9 mouse cellular contexts compared by ENCODE assay signal in the genomic region with DNA sequence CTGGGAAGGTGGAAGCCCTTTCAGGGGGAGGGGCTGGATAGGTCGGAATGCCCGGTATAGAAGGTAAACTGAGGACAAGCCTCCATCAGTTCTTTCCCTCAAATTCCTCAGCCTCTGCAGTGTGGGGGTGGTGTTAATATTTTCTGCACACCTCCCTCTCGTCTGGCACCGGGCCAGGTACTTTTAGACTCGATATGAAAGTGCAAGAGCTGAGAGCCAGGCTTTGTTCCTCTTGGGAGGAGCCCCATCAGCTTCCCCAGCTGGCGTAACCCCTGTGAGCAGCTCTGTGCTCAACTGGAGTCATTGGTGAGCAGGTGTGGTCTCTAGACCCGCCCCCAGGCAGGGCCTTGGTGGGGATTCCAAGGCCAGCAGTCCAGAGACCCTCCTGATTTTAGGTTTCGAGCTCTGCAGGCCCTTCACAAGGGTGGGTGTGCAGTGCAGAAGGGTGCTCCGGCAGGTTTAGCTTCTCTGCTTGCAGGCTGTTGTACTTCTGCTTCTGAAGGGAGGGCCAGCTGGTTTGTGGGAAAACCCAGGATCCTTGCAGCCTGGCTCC. TPM values are rescaled to one million over a fixed set of nuclear protein-coding genes. Genes with fewer than 3 reads are reported as not detected.
DNase-seq lines count a peak whose midpoint lies in the region; ATAC-seq and TF ChIP-seq lines count a peak whose summit lies in the region.
"Had no signal": no experiment of that assay in that cellular context is flagged by ENCODE, and none has a peak within 500 bp of the region (broad histone marks: within the 10 kb centered on the region; RNA-seq: fewer than 3 reads in every experiment).

No protein-coding gene starts in this region.

- no peak for TF ChIP-seq CTCF in layer of hippocampus, adult 2 months (conservative IDR thresholded peaks at IDR 0.05)
- no peak for TF ChIP-seq CTCF in lung, embryonic 14.5 days (IDR thresholded peaks at IDR 0.05; ENCODE audit: low read depth)

- no peaks in the 10 kb centered on the region for H3K9me3 ChIP-seq in heart, embryonic 12.5 days (replicated peaks)
- H3K9me3 ChIP-seq in lung, embryonic 14.5 days (ENCODE audit: low read depth, low read length): no peaks in the 10 kb centered on the region

- H3K36me3 ChIP-seq in heart, embryonic 12.5 days: no peaks in the 10 kb centered on the region
- 0 out of 2 replicates have a peak, but pooled peaks cover 4% of the 10 kb centered on the region for H3K36me3 ChIP-seq in lung, embryonic 14.5 days (ENCODE audit: insufficient read depth)

- 23% methylated on average over 9 of the region's 9 CpGs for WGBS in heart, embryonic 12.5 days
- WGBS in lung, embryonic 14.5 days: 18% methylated on average over 9 of the region's 9 CpGs

- H3K4me3 ChIP-seq in heart, embryonic 12.5 days: peak overlapping the region; percentile 33
- peak overlapping the region; percentile 43 for H3K4me3 ChIP-seq in layer of hippocampus, adult 2 months
- H3K4me3 ChIP-seq in lung, embryonic 14.5 days (ENCODE audit: low read depth, low read length): no peak overlapping the region

- H3K9ac ChIP-seq in heart, embryonic 12.5 days: peak overlapping the region; percentile 28; the same call in 1 of the 2 replicates
- peak overlapping the region; percentile 32; the same call in 1 of the 2 replicates for H3K9ac ChIP-seq in lung, embryonic 14.5 days

- peaks cover 23% of the 10 kb centered on the region for H3K27me3 ChIP-seq in heart, embryonic 12.5 days (replicated peaks)
- H3K27me3 ChIP-seq in lung, embryonic 14.5 days (ENCODE audit: insufficient read depth, low read length): no peaks in the 10 kb centered on the region

- H3K4me1 ChIP-seq in heart, embryonic 12.5 days (replicated peaks): peaks cover 13% of the 10 kb centered on the region
- H3K4me1 ChIP-seq in lung, embryonic 14.5 days (ENCODE audit: insufficient read depth): 0 out of 2 replicates have a peak, but pooled peaks cover 3% of the 10 kb centered on the region

- peak; percentile 30 for ATAC-seq in heart, embryonic 12.5 days (ENCODE audit: insufficient number of reproducible peaks, low FRiP score)
- ATAC-seq in lung, embryonic 14.5 days (ENCODE audit: insufficient read depth): peak; percentile 52
- ATAC-seq in megakaryocyte-erythroid progenitor cell, adult 5-6 weeks (replicated peaks; ENCODE audit: low FRiP score, low TSS enrichment, poor library complexity, severe bottlenecking): no peak

- intact Hi-C loops in heart, postnatal 25 days (cut with DNase I): no loop called here

- H3K4me2 ChIP-seq in heart, embryonic 12.5 days: peak overlapping the region; percentile 67
- peak overlapping the region; percentile 54 for H3K4me2 ChIP-seq in lung, embryonic 14.5 days

- peak; percentile 96 for DNase-seq in heart, adult 11 months
- DNase-seq in heart, postnatal 25 days (ENCODE audit: low spot score): no peak
- DNase-seq in cerebellum, postnatal 10 days: peak; percentile 49 to 61
- peak; percentile 68 to 76 for DNase-seq in layer of hippocampus, adult 2 months (ENCODE audit: low spot score in 2 of 2)
- DNase-seq in lung, embryonic 14.5 days: peak; percentile 70
- peak; percentile 84 to 87 for DNase-seq in right cerebral cortex, postnatal 10 days (ENCODE audit: low spot score in 2 of 2)

- no peak overlapping the region for H3K27ac ChIP-seq in heart, embryonic 12.5 days (ENCODE audit: poor library complexity, severe bottlenecking)
- H3K27ac ChIP-seq in layer of hippocampus, adult 2 months: peak overlapping the region; percentile 97
- peak overlapping the region; percentile 19 for H3K27ac ChIP-seq in lung, embryonic 14.5 days (ENCODE audit: low read depth)

RNA-seq across cellular contexts. Expression of gene Scn2b, which starts 4.7 kb away (rescaled TPM):
- 1 to 10 TPM; 1.1 TPM for total RNA-seq in heart, postnatal 25 days (2021)
- polyA plus RNA-seq in heart, embryonic 12.5 days (2016; fragmentation: Nextera tagmentation; extraction: Ambion mirVana): 1.2 and 2.1 TPM in 2 replicates
- total RNA-seq in layer of hippocampus, adult 2 months (2021): 100 to 1,000 TPM; 245 to 254 TPM
- 3.2 and 3.9 TPM in 2 replicates for polyA plus RNA-seq in lung, embryonic 14.5 days (2014; fragmentation: Nextera tagmentation; extraction: Ambion mirVana)
- total RNA-seq in megakaryocyte-erythroid progenitor cell, adult 5-6 weeks (2014; fragmentation: Nextera tagmentation): not detected in 2 replicates
- not detected in 2 replicates for total RNA-seq in megakaryocyte-erythroid progenitor cell, adult 5-6 weeks (2017)
- polyA plus RNA-seq: Patski had no signal

RNA-seq across cellular contexts. Expression of gene Scn4b, which starts 15.9 kb away (rescaled TPM):
- total RNA-seq in heart, postnatal 25 days (2021): 1 to 10 TPM; 2.5 to 2.8 TPM
- 0.62 and 0.91 TPM in 2 replicates for polyA plus RNA-seq in heart, embryonic 12.5 days (2016; fragmentation: Nextera tagmentation; extraction: Ambion mirVana)
- total RNA-seq in layer of hippocampus, adult 2 months (2021): 10 to 100 TPM; 10.9 to 12.1 TPM
- not detected in 2 replicates for polyA plus RNA-seq in lung, embryonic 14.5 days (2014; fragmentation: Nextera tagmentation; extraction: Ambion mirVana)
- 0.22 and 1.2 TPM in 2 replicates for total RNA-seq in megakaryocyte-erythroid progenitor cell, adult 5-6 weeks (2014; fragmentation: Nextera tagmentation)
- 1.1 TPM in 1 of 2 replicates, not detected in the other for total RNA-seq in megakaryocyte-erythroid progenitor cell, adult 5-6 weeks (2017)
- polyA plus RNA-seq: Patski had no signal

RNA-seq across cellular contexts. Expression of gene Jaml, which starts 43.3 kb away (rescaled TPM):
- under 1 TPM; 0.26 to 0.84 TPM for total RNA-seq in heart, postnatal 25 days (2021)
- 0.42 and 0.51 TPM in 2 replicates for polyA plus RNA-seq in heart, embryonic 12.5 days (2016; fragmentation: Nextera tagmentation; extraction: Ambion mirVana)
- total RNA-seq in layer of hippocampus, adult 2 months (2021): 1 to 10 TPM in 1 of 2 experiments, not detected in 1; 1.3 TPM
- polyA plus RNA-seq in lung, embryonic 14.5 days (2014; fragmentation: Nextera tagmentation; extraction: Ambion mirVana): 0.30 and 0.45 TPM in 2 replicates
- 0.79 and 0.81 TPM in 2 replicates for total RNA-seq in megakaryocyte-erythroid progenitor cell, adult 5-6 weeks (2014; fragmentation: Nextera tagmentation)
- 0.61 and 0.94 TPM in 2 replicates for total RNA-seq in megakaryocyte-erythroid progenitor cell, adult 5-6 weeks (2017)
- polyA plus RNA-seq: Patski had no signal

RNA-seq across cellular contexts. Expression of gene BC049352, which starts 59.5 kb away (rescaled TPM):
- total RNA-seq in heart, postnatal 25 days (2021): not detected
- not detected in 2 replicates for polyA plus RNA-seq in heart, embryonic 12.5 days (2016; fragmentation: Nextera tagmentation; extraction: Ambion mirVana)
- under 1 TPM; 0.44 to 0.72 TPM for total RNA-seq in layer of hippocampus, adult 2 months (2021)
- 0.13 TPM in 1 of 2 replicates, not detected in the other for polyA plus RNA-seq in lung, embryonic 14.5 days (2014; fragmentation: Nextera tagmentation; extraction: Ambion mirVana)
- total RNA-seq in megakaryocyte-erythroid progenitor cell, adult 5-6 weeks (2014; fragmentation: Nextera tagmentation): not detected in 2 replicates
- total RNA-seq in megakaryocyte-erythroid progenitor cell, adult 5-6 weeks (2017): not detected in 2 replicates
- polyA plus RNA-seq: Patski had no signal

Comparison
In these comparisons a context has a peak if more than half of its experiments do, and no peak if none do; other contexts are left out.
1. RNA of gene Scn2b, which starts 4.7 kb away (total RNA-seq): 245 to 254 TPM in layer of hippocampus, adult 2 months; 1.1 TPM in heart, postnatal 25 days and not detected in megakaryocyte-erythroid progenitor cell, adult 5-6 weeks; every median in the first group is over 100 times any median in the second.